Mouse (Mus musculus) layer of hippocampus, postnatal 36 days (tissue): ENCODE results near the gene Scgb1b2. TPM values are rescaled to one million over a fixed set of nuclear protein-coding genes. Genes with fewer than 3 reads are reported as not detected.

Source experiments
- DNase-seq, 2 experiments: peaks; one replicate each; pipeline ENCODE4 v3.0.0; 2022
- total RNA-seq, 2 experiments: library from RNA; stranded (reverse); gene quantifications; 2 replicates each; pipeline ENCODE4 v1.2.3; 2021

The Scgb1b2 gene
- not detected for total RNA-seq

DNA sequence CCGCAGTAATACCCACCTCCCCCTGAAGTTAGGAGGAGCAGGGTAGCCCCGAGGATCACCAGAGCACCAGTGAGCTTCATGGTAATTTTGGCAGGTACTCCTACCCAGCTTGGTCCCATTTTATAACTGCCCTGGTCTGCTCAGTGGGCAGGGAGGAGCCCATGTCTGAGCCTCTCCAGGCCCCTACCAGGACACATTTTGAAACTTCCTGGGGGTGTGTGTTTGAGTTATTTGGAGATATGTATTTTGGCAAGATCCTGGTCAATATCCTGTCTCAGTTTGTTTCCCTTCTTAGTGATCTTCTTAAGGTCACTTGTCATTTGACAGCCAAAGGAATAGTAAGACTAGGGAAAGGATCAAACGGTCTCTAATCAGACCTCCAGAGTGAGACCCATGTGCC, at the start of gene Scgb1b2:
Scgb1b2 (minus strand) TSS at position 101 of the 400 bp plus-strand sequence.
- DNase-seq, result no peak

DNA sequence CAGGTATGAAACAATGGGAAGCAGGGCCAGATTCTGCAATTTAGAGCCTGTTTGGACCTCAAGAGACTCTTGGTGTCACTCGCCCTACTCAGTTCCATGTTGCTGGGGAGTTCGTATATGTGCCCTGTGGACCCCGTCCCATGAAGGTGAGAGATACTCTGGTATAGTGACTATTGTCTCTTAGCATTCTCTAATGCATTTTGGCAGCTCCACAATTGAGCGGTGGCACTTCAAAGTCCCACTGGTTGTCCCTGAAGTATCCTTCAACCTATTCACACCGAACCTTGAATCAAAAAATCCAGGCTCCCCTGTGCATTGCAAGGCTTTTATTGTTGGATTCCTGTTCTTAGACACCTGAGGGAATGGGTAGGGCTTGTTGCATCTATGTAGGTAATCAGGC, 1.4 kb downstream of the Scgb1b2 start, which contains the start of gene Scgb2b2:
Scgb2b2 (plus strand) TSS at position 301 of the 400 bp plus-strand sequence.
- DNase-seq, result no peak

Other genes with a start within 250 kb of the Scgb1b2 start
- 10 to 100 TPM; 23.3 to 26.5 TPM for gene Fxyd5, start 249.3 kb downstream of the Scgb1b2 start, total RNA-seq
- gene Fxyd7, start 240.4 kb downstream of the Scgb1b2 start, total RNA-seq, result 100 to 1,000 TPM; 111 to 125 TPM
- 100 to 1,000 TPM in 1 of 2 experiments, 10 to 100 TPM in 1; 85.4 to 102 TPM for gene Fxyd1, start 234.6 kb downstream of the Scgb1b2 start, total RNA-seq
- 10 to 100 TPM; 32.5 to 36.7 TPM for gene Lgi4, start 232.5 kb downstream of the Scgb1b2 start, total RNA-seq
- not detected for gene Fxyd3, start 215.1 kb downstream of the Scgb1b2 start, total RNA-seq
- 1 to 10 TPM; 4.6 to 6.8 TPM for gene Hpn, start 176.5 kb downstream of the Scgb1b2 start, total RNA-seq
- 100 to 1,000 TPM; 548 to 620 TPM for gene Scn1b, start 164.8 kb downstream of the Scgb1b2 start, total RNA-seq
- gene Gramd1a, start 135.9 kb downstream of the Scgb1b2 start, total RNA-seq, result 100 to 1,000 TPM; 111 to 118 TPM
- gene Scgb2b2, start 1.3 kb downstream of the Scgb1b2 start, total RNA-seq, result not detected
- gene Scgb2b3, start 70.3 kb upstream of the Scgb1b2 start, total RNA-seq, result not detected
- not detected for gene Scgb1b3, start 83.8 kb upstream of the Scgb1b2 start, total RNA-seq